Mouse (Mus musculus) layer of hippocampus, postnatal 25 days (tissue): ENCODE data around the gene Hnf4a. TPM values are rescaled to one million over a fixed set of nuclear protein-coding genes. Genes with fewer than 3 reads are reported as not detected.
"Not testable (repeated sequence)": the region's sequence is repeated elsewhere in the genome, so short reads cannot be mapped to it uniquely, and the experiment has no call there.

Experiments used
- DNase-seq, 2 experiments: peaks; one replicate each; pipeline ENCODE4 v3.0.0; 2022; ENCODE audit warnings: mixed read lengths in 2 of 2, low spot score in 1 of 2; ENCODE audit errors: extremely low spot score in 1 of 2
- total RNA-seq, 2 experiments: library from RNA; stranded (reverse); gene quantifications; 2 replicates each; pipeline ENCODE4 v1.2.3; 2021

The Hnf4a gene
- total RNA-seq, 2 experiments from 2014 or later, result not detected

GRCm38 (mm10) chr2:163615906-163616651, 109.5 kb downstream of the Hnf4a start:
- no peak for DNase-seq

GRCm38 (mm10) chr2:163616652-163617227, 110.1 kb downstream of the Hnf4a start:
- no peak for DNase-seq

- DNase-seq, result no peak
Measured at GRCm38 (mm10) chr2:163617232-163617863, 110.7 kb downstream of the Hnf4a start.

GRCm38 (mm10) chr2:163617874-163618273, 111.3 kb downstream of the Hnf4a start:
- DNase-seq, result no peak

GRCm38 (mm10) chr2:163620451-163620850, 113.8 kb downstream of the Hnf4a start:
- DNase-seq, result no peak

GRCm38 (mm10) chr2:163621401-163621800, 114.8 kb downstream of the Hnf4a start:
- not testable (repeated sequence) for DNase-seq

Other genes starting within 250 kb of the Hnf4a start
- gene Jph2, start 108.8 kb upstream of the Hnf4a start, total RNA-seq, result under 1 TPM; 0.37 to 0.70 TPM
- 10 to 100 TPM; 20.4 to 21.5 TPM for gene Oser1, start 82.1 kb upstream of the Hnf4a start, total RNA-seq
- gene Gdap1l1, start 68.3 kb upstream of the Hnf4a start, total RNA-seq, result 10 to 100 TPM; 64.5 to 74.6 TPM
- 10 to 100 TPM; 17.6 to 20.8 TPM for gene Fitm2, start 34.2 kb upstream of the Hnf4a start, total RNA-seq
- gene R3hdml, start 14.5 kb upstream of the Hnf4a start, total RNA-seq, result not detected
- 10 to 100 TPM; 47.9 to 61.3 TPM for gene Ttpal, start 95.5 kb downstream of the Hnf4a start, total RNA-seq
- 100 to 1,000 TPM; 191 to 207 TPM for gene Serinc3, start 138.3 kb downstream of the Hnf4a start, total RNA-seq
- gene Pkig, start 151.6 kb downstream of the Hnf4a start, total RNA-seq, result 10 to 100 TPM; 86.5 to 94.6 TPM
- 1 to 10 TPM; 1.2 to 1.5 TPM for gene Ada, start 243.4 kb downstream of the Hnf4a start, total RNA-seq